Mouse (Mus musculus) spleen, postnatal 14 days (tissue): ENCODE data around the gene A330070K13Rik.

ENCODE experiments used
- DNase-seq, 2 experiments: peaks; one replicate each; pipeline ENCODE4 v3.0.0; 2021 to 2022; ENCODE audit warnings: low spot score in 2 of 2

The A330070K13Rik gene

DNA sequence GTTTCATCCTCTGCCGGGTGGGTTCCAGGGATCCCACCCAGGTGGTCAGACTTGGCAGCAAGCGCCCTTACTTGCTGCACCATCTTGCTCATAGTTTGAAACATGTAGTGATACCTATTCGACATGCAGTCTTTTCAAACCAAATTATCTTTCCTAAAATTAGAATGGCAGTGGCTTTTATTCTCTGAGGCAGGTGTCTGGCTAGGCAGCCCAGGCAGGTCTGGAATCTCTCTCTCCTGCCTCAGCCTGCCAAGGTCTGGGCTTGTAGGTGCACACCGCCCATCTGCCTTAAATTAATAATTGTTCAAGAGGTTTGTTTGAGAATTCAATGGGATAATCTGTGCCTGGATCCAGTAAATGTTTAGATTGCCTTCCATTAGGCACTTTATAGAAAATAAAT is 53.6 kb downstream of the A330070K13Rik start:
- no peak for DNase-seq

- DNase-seq: no peak
Measured at GRCm38 (mm10) chr5:130329889-130330288, 54.5 kb downstream of the A330070K13Rik start.
